Mouse (Mus musculus): Measurements from ENCODE around the gene C4b.
"Not testable (repeated sequence)": the region's sequence is repeated elsewhere in the genome, so short reads cannot be mapped to it uniquely, and the experiment has no call there.

GRCm38 (mm10) chr17:34714908-34715445 is 28.7 kb downstream of the C4b start:
- not testable (repeated sequence) for TF ChIP-seq USF2 (IDR thresholded peaks at IDR 0.05; ENCODE audit: borderline replicate concordance in 1 of 2, insufficient read depth in 1 of 2, low read depth in 1 of 2, low read length in 2 of 2); POLR2AphosphoS2 (IDR thresholded peaks at IDR 0.05; ENCODE audit: low read length)

Measured in MEL (cell line).